Mouse (Mus musculus): ENCODE measurements around the gene Myh2.

Gene Myh2

GRCm38 (mm10) chr11:67170727-67171126 is at the start of gene Myh2:
Gene Myh2, plus strand, starts transcription at chr11:67171027.
- DNase-seq (ENCODE audit: low spot score in 2 of 2): no peak

GRCm38 (mm10) chr11:67124943-67125342 is 45.9 kb upstream of the Myh2 start:
- no peak for DNase-seq (ENCODE audit: low spot score in 2 of 2)

GRCm38 (mm10) chr11:67125361-67125760 is 45.5 kb upstream of the Myh2 start:
- DNase-seq (ENCODE audit: low spot score in 2 of 2): peak; percentile 69 to 88

DNA sequence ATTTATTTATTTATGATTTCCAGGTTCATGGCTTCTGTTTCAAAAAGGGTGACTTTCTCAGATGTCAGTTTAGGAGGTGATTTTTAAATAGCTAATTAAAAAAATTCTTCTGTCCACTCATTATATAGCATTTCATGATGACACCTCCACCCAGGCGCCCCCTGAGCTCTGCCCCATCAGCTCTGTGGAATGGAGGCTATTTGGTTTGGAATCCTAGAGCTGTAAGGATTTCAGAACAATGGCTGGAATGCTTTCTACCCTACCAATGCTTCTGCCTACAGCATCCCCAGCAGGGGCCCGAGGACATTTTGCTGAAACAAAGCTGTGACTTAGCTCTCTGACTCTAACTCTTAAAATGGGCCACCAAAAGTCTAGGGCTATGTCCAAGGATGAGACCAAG is 37.3 kb upstream of the Myh2 start:
- no peak for DNase-seq (ENCODE audit: low spot score in 2 of 2)

DNA sequence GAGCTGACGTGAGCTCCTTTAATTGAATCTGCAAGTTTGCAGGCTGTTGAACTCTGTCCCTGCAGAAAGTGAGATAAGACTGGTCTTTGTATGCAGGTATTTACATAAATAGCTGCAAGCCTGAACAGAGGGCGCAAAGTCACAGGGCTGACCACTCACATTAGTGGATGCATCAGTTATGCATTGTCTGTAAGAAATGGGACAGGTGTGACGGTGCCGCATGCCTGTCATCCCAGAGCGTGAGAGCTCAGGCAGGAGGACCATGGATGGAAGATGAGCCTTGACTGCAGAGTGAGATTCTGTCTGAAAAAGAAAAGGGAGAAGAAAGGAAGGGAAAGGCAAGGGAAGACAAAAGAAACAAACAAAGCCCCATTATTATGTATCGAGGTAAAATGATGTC is 36.2 kb upstream of the Myh2 start:
- DNase-seq (ENCODE audit: low spot score in 2 of 2): no peak

- DNase-seq (ENCODE audit: low spot score in 2 of 2): no peak
Observed at GRCm38 (mm10) chr11:67135532-67135931, 35.3 kb upstream of the Myh2 start.

GRCm38 (mm10) chr11:67139556-67139955 is 31.3 kb upstream of the Myh2 start:
- DNase-seq (ENCODE audit: low spot score in 2 of 2): no peak

DNA sequence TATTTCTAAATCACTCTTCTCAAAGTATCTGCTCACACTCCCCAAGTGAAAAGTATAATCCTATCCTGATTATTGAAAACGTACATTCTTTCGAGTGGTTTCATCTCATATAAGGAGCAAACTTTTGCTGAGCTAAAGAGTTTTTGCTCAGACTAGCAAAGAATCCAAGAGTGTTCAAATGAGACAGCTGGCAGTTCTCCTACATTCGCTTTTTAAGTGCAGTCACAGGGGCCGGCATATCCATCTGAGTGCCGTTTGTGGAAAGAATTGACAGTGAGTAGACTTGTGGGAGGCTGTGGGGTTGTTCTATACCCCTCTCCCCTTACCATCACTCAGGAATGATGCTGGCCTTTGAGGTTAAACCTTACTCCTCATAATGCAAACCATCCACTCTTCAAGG is 30.7 kb upstream of the Myh2 start:
- DNase-seq (ENCODE audit: low spot score in 2 of 2): no peak

DNA sequence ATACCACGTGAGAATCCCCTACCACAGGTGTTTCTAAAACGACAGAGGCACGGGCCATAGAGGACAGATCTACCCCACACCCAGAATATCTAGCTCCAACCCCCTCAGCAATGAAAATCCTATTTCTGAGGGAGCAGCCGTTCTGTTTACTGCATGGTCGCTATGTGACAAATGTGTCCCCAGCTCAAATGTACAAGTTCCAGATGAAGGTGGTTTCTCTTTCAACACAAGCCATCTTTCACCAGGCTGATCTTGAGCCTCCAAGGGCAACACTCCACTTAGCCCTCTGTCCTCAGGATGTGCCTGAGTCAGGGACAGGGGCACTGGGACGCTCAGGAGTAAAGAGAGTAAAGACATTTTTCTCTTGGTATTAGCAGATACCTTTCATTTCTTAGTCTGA is 29.8 kb upstream of the Myh2 start:
- no peak for DNase-seq (ENCODE audit: low spot score in 2 of 2)

- no peak for DNase-seq (ENCODE audit: low spot score in 2 of 2)
Observed at GRCm38 (mm10) chr11:67142047-67142446, 28.8 kb upstream of the Myh2 start.

- DNase-seq (ENCODE audit: low spot score in 2 of 2): no peak
Observed at GRCm38 (mm10) chr11:67143065-67143464, 27.8 kb upstream of the Myh2 start.

DNA sequence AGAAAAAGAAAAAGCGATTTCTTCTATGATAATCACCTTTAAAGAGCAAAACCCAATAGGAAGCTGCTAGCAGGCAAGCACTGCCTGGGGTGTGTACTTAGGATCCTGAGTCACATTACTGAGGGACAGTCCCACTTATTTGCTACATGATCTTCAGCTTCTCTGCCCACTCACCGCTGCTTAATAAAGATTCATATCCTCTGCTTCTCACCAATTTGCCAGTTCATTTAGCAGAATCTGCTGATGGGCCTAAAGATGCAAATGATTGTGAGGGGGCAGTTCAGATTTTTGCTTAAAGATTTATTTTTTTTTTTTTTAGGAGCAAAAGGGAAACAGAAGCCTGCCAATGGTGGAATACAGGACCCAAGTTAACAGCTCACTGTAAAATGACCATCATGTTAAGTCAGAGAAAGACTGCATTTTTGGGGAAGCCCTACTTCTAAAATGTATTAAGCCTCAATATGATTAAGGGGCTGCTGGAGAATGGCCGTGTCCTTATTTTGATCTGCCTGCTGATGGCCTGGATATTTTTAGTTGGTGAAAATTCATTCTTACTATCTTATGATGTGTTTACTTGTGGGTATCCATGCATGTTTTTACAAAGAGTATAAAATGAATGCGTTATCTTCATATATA is 26.8 kb upstream of the Myh2 start:
- DNase-seq (ENCODE audit: low spot score in 2 of 2): no peak

DNA sequence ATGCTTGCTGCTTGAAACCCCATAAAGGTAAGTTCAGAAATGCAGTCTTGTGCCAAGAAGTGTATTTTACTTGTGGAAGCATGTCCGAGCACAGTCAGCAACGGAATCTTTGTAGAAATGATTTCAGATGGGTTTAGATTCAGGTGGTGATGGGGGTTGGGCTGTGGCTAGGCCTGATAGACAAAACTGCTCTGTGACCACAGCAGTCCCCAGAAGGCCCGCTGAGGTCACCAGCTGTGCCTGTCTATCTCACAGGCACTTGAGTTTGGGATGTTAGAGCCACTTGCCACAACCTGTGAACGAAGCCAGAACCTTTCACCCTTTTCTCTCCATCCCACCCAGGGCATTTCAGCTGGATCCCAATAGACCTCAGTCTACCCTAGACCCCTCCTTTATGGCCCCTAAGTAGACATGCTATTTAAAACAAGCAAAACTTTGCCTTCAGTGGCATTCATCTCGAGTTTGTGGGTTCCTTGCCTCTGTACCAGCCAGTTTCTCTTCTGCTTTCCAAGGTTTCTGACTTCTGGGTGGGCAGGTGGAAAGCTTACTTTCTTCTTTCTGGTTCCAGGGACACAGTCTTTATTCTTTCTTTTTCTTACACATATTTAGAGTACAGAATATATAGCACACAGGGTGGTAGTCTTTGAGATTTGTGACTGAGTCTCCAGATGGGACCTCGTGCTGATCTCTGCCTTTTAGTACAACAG is 26.1 kb upstream of the Myh2 start:
- no peak for DNase-seq (ENCODE audit: low spot score in 2 of 2)

DNA sequence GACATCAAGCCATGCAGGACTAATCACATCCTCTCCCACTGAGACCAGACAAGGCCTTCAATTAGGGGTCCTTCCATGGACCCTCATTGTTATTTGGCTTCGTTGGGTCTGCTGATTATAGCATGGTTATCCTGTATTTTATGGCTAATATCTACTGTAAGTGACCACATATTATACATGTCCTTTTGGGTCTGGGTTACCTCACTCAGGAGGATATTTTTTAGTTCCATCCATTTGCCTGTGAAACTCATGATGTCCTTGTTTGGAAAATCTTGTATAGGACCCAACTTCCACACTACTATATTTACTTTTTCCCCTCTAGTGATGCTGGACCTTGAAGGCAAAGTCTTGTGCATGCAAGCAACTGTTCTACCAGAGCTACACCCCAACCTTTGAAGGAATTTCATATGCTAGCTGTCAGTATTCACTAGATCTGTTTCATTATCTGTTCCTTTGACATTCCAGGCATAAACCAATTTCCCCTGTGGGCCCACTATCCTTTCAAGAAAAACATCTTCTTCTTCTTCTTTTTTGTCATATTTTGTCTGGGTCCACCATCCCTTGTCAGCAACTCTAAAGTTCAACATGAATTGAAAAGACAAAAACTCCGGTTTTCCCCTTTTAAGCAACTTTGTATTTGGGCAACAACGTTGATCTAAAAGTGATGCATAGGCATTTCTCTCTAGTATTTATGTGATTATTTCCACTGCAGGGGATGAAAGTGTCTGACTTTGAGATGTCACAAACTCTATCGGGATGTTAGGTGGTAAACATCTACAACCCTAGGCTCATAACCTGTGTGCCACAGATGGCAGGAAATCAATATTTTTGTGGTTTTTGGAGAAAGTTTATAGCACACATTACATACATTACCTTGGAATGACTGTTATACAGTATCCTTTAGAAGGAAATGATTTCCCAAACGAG is 25.1 kb upstream of the Myh2 start:
- no peak for DNase-seq (ENCODE audit: low spot score in 2 of 2)

DNA sequence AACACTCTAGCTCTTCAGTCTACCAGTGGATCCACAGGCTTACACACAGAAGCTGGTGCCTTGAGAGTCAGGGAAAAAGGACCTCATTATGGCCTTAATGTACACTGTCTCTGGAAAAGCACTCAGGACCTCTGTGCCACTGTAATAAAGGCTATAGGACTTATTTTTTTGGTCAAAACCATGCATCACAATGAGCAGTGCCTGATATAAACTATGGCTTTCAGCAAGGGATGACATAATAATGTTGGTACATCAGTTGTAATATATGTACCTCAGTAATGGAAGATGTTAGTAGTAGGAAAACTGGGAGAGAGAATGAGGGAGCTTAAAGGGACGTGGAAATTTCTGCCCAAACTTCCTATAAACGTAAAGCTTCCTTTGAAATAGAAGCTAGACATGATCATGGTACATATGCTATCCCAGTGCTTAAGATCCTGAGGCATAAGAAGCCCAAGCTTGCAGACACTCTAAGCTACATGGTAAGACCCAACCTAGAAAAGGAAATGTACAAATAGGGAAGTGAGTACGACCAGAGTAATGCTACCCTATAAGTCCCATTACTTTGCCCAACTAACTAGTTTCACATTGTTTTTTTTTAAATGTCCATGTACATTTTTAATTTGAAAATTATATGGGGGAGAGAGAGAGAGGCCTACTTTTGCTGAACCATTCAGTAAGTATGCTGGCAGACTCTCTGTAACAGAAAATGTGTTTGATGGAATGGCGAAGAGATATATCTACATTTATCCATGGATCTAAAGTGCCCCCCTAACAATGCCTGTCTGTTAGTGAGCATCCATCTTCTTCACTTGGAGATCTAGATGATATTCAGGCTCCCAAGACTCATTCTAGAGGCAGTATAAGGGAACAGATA is 24.2 kb upstream of the Myh2 start:
- DNase-seq (ENCODE audit: low spot score in 2 of 2): no peak

DNA sequence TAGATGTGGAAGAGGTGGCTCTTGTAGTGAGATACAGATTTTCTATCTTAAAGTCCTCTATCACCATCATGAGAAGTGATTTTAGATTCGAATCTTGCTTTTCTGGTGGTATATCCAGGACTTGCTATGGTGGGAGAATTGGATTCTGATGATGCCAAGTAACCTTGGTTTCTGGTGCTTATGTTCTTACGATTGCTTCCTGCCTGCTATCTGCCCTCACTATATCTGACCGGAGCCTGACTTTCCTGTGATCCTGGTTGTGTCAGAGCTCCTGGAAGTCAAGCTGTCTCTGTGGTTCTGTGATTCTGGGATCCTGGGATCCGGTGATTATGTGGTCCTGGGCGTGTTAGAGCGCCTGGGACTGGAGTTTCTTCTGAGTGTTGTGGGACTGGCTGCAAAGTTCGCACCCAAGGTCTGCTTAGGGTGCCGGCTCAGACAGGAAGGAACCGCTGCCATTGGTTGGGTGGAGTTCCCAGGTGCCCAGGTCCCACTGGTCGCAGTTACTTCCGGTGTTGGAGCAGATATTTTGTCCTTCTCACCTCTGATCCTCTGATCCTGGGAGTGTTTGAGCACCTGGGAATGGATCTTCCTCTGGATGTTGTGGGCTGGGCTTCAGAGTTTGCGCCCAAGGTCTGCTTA is 23.4 kb upstream of the Myh2 start:
- DNase-seq (ENCODE audit: low spot score in 2 of 2): no peak

- DNase-seq (ENCODE audit: low spot score in 2 of 2): no peak
Observed at GRCm38 (mm10) chr11:67148286-67149012, 22.4 kb upstream of the Myh2 start.

DNA sequence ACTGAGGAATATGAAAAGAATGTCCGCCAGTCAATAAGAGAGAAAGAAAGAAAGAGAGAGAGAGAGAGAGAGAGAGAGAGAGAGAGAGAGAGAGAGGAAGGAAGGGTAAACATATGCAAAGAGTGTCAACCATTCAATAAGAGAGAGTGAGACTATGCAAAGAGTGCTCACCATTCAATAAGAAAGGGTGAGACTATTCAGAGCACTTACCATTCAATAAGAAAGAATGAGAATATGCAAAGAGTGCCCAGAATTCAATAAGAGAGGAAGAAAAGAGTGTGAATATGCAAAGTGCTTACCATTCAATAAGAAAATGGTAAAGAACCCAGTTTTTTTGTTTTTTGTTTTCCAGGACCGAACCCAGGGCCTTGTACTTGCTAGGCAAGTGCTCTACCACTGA is 20.6 kb upstream of the Myh2 start:
- DNase-seq (ENCODE audit: low spot score in 2 of 2): no peak

- no peak for DNase-seq (ENCODE audit: low spot score in 2 of 2)
Observed at GRCm38 (mm10) chr11:67151159-67151558, 19.7 kb upstream of the Myh2 start.

All from frontal cortex, postnatal 36 days (tissue).